Mouse (Mus musculus) testis, adult 2 months (tissue): ENCODE data around the gene 1700024G13Rik. TPM values are rescaled to one million over a fixed set of nuclear protein-coding genes. Genes with fewer than 3 reads are reported as not detected.

Experiments used
- H3K27ac ChIP-seq: fragments of 200-500 bp; 2 replicates; pipeline ENCODE4 v1.5.1; 2012; ENCODE audit warnings: low read depth, low read length; ENCODE audit not compliant: control insufficient read depth, insufficient read depth
- H3K27me3 ChIP-seq: fragments of 200-500 bp; 2 replicates; pipeline ENCODE4 v1.6.1; 2012; ENCODE audit warnings: mild to moderate bottlenecking, low read length, moderate library complexity; ENCODE audit not compliant: control insufficient read depth, insufficient read depth
- H3K36me3 ChIP-seq: fragments of 200-500 bp; 2 replicates; pipeline ENCODE4 v1.6.1; 2012; ENCODE audit warnings: mild to moderate bottlenecking, low read length; ENCODE audit not compliant: control insufficient read depth, insufficient read depth
- H3K4me1 ChIP-seq: fragments of 200-500 bp; 2 replicates; pipeline ENCODE4 v1.6.1; 2012; ENCODE audit warnings: low read length; ENCODE audit not compliant: control insufficient read depth, insufficient read depth
- H3K4me3 ChIP-seq: fragments of 200-500 bp; 2 replicates; pipeline ENCODE4 v1.5.1; 2012; ENCODE audit warnings: low read depth, mild to moderate bottlenecking, low read length, moderate library complexity, mixed read lengths; ENCODE audit not compliant: control insufficient read depth
- CTCF ChIP-seq: fragments of 200-500 bp; IDR thresholded peaks from 2 replicates; pipeline ENCODE4 v1.5.1; 2012; ENCODE audit warnings: low read depth, mild to moderate bottlenecking, inconsistent platforms, low read length, moderate library complexity; ENCODE audit not compliant: control insufficient read depth, insufficient read depth, insufficient replicate concordance
- POLR2A ChIP-seq: fragments of 200-500 bp; IDR thresholded peaks from 2 replicates; pipeline ENCODE4 v1.6.1; 2012; ENCODE audit warnings: low read depth, mild to moderate bottlenecking, inconsistent platforms, low read length, moderate library complexity; ENCODE audit not compliant: control insufficient read depth
- polyA plus RNA-seq: library from polyadenylated mRNA; depleted of rRNA; stranded (reverse); fragments of >200 nt; gene quantifications from 2 replicates; pipeline ENCODE4 v1.2.3, GENCODE M21; 2012

The 1700024G13Rik gene
- polyA plus RNA-seq, 1 experiment: 134 TPM

- H3K36me3 ChIP-seq: no peaks in the 10 kb centered on the region
- H3K27ac ChIP-seq: no peak overlapping the region
- no peaks in the 10 kb centered on the region for H3K4me1 ChIP-seq
- TF ChIP-seq POLR2A (no peak), CTCF (no peak)
- no peak overlapping the region for H3K4me3 ChIP-seq
- no peaks in the 10 kb centered on the region for H3K27me3 ChIP-seq
Observed at GRCm38 (mm10) chr14:32347307-32347706, 40.9 kb downstream of the 1700024G13Rik start.

GRCm38 (mm10) chr14:32344694-32345093 is 43.5 kb downstream of the 1700024G13Rik start:
- Histone ChIP-seq H3K27ac (no peak overlapping the region), H3K27me3 (no peaks in the 10 kb centered on the region), H3K4me1 (no peaks in the 10 kb centered on the region), H3K36me3 (no peaks in the 10 kb centered on the region), H3K4me3 (no peak overlapping the region)
- no peak for TF ChIP-seq CTCF

GRCm38 (mm10) chr14:32344176-32344575 is 44.0 kb downstream of the 1700024G13Rik start:
- no peaks in the 10 kb centered on the region for H3K4me1 ChIP-seq
- H3K27ac ChIP-seq: no peak overlapping the region
- no peak overlapping the region for H3K4me3 ChIP-seq
- H3K36me3 ChIP-seq: no peaks in the 10 kb centered on the region
- TF ChIP-seq CTCF (no peak), POLR2A (no peak)
- no peaks in the 10 kb centered on the region for H3K27me3 ChIP-seq

GRCm38 (mm10) chr14:32341823-32342222 is 46.4 kb downstream of the 1700024G13Rik start:
- H3K36me3 ChIP-seq: no peaks in the 10 kb centered on the region
- H3K4me3 ChIP-seq: no peak overlapping the region
- TF ChIP-seq POLR2A (no peak), CTCF (no peak)
- H3K27ac ChIP-seq: no peak overlapping the region
- H3K27me3 ChIP-seq: no peaks in the 10 kb centered on the region
- no peaks in the 10 kb centered on the region for H3K4me1 ChIP-seq

- TF ChIP-seq CTCF: no peak
- no peak for TF ChIP-seq POLR2A
- no peaks in the 10 kb centered on the region for H3K36me3 ChIP-seq
- no peak overlapping the region for H3K4me3 ChIP-seq
- no peaks in the 10 kb centered on the region for H3K4me1 ChIP-seq
- no peak overlapping the region for H3K27ac ChIP-seq
- H3K27me3 ChIP-seq: no peaks in the 10 kb centered on the region
Observed at GRCm38 (mm10) chr14:32336547-32336946, 51.6 kb downstream of the 1700024G13Rik start.

- H3K27me3 ChIP-seq: no peaks in the 10 kb centered on the region
- H3K4me1 ChIP-seq: no peaks in the 10 kb centered on the region
- no peaks in the 10 kb centered on the region for H3K36me3 ChIP-seq
- no peak overlapping the region for H3K4me3 ChIP-seq
- H3K27ac ChIP-seq: no peak overlapping the region
- TF ChIP-seq POLR2A (no peak), CTCF (no peak)
Observed at GRCm38 (mm10) chr14:32336021-32336420, 52.2 kb downstream of the 1700024G13Rik start.

- TF ChIP-seq POLR2A: no peak
- TF ChIP-seq CTCF: no peak
- H3K4me1 ChIP-seq: no peaks in the 10 kb centered on the region
- no peak overlapping the region for H3K27ac ChIP-seq
- H3K27me3 ChIP-seq: no peaks in the 10 kb centered on the region
- H3K4me3 ChIP-seq: no peak overlapping the region
- no peaks in the 10 kb centered on the region for H3K36me3 ChIP-seq
Observed at GRCm38 (mm10) chr14:32332515-32333445, 55.4 kb downstream of the 1700024G13Rik start.
